Mouse (Mus musculus) midbrain, embryonic 14.5 days (tissue): Measurements from ENCODE around the gene Dhrs3. TPM values are rescaled to one million over a fixed set of nuclear protein-coding genes. Genes with fewer than 3 reads are reported as not detected.

Source experiments
- ATAC-seq: fragments of 200-750 bp; cut with Nextera tagmentation; 2 replicates; pipeline ENCODE4 v1.8.0; 2017; ENCODE audit warnings: moderate number of reproducible peaks, moderate library complexity; ENCODE audit not compliant: low FRiP score, low TSS enrichment
- DNase-seq: peaks from one replicate; pipeline ENCODE4 v3.0.0-alpha.2; 2015
- H3K27ac ChIP-seq: fragments of 300-500 bp; sonication (generic); replicated peaks from 2 replicates; pipeline ENCODE4 v1.5.1; 2014; ENCODE audit warnings: mild to moderate bottlenecking, low read depth, low read length, moderate library complexity
- H3K27me3 ChIP-seq: fragments of 300-500 bp; sonication (generic); 2 replicates; pipeline ENCODE4 v1.6.1; 2014; ENCODE audit warnings: low read length, control low read depth, mixed read lengths; ENCODE audit not compliant: control insufficient read depth, insufficient read depth
- H3K36me3 ChIP-seq: fragments of 300-500 bp; sonication (generic); 2 replicates; pipeline ENCODE4 v1.6.1; 2014; ENCODE audit warnings: low read length, control low read depth; ENCODE audit not compliant: control insufficient read depth, insufficient read depth
- H3K4me1 ChIP-seq: fragments of 300-500 bp; sonication (generic); 2 replicates; pipeline ENCODE4 v1.6.1; 2014; ENCODE audit warnings: mild to moderate bottlenecking, antibody characterized with exemption, low read length, control low read depth; ENCODE audit not compliant: control insufficient read depth, insufficient read depth
- H3K4me2 ChIP-seq: fragments of 300-500 bp; sonication (generic); 2 replicates; pipeline ENCODE4 v1.6.1; 2014; ENCODE audit warnings: mild to moderate bottlenecking, low read length, moderate library complexity
- H3K4me3 ChIP-seq: fragments of 300-500 bp; sonication (generic); replicated peaks from 2 replicates; pipeline ENCODE4 v1.5.1; 2014; ENCODE audit warnings: low read depth, low read length
- H3K9ac ChIP-seq: fragments of 300-500 bp; sonication (generic); replicated peaks from 2 replicates; pipeline ENCODE4 v1.6.1; 2014; ENCODE audit warnings: mild to moderate bottlenecking, low read length, moderate library complexity
- H3K9me3 ChIP-seq: fragments of 300-500 bp; sonication (generic); 2 replicates; pipeline ENCODE4 v1.6.1; 2016; ENCODE audit warnings: low read length, control low read depth, mixed read lengths; ENCODE audit not compliant: control insufficient read depth
- WGBS: fragments of 180-500 bp; shearing (Covaris S2); extraction: QIAGEN DNeasy Blood & Tissue Kit; methylation state at CpG from one replicate; pipeline ENCODE4 v1.1.7; 2014; 5-methylcytosine and 5-hydroxymethylcytosine counted together
- polyA plus RNA-seq: library from polyadenylated mRNA; unstranded; fragments of >200 nt; fragmentation: Nextera tagmentation; extraction: Ambion mirVana; gene quantifications from 2 replicates; pipeline ENCODE4 v1.2.1, GENCODE M21; 2014

Gene Dhrs3
- polyA plus RNA-seq, 1 experiment from 2014 or later = 51.6 TPM

- ATAC-seq (no peak), DNase-seq (no peak)
- 93% methylated on average over 7 of the region's 7 CpGs for WGBS
- H3K9me3 ChIP-seq = no peaks in the 10 kb centered on the region
- H3K9ac ChIP-seq = no peak overlapping the region
- H3K4me1 ChIP-seq = no peaks in the 10 kb centered on the region
- H3K4me3 ChIP-seq = no peak overlapping the region
- H3K27ac ChIP-seq = no peak overlapping the region
- no peaks in the 10 kb centered on the region for H3K27me3 ChIP-seq
- no peaks in the 10 kb centered on the region for H3K36me3 ChIP-seq
- no peak overlapping the region for H3K4me2 ChIP-seq
Measured at GRCm38 (mm10) chr4:144951859-144952258, 59.2 kb downstream of the Dhrs3 start.

- Histone ChIP-seq H3K27me3 (no peaks in the 10 kb centered on the region), H3K36me3 (no peaks in the 10 kb centered on the region), H3K9ac (no peak overlapping the region), H3K4me2 (no peak overlapping the region), H3K4me1 (no peaks in the 10 kb centered on the region), H3K9me3 (no peaks in the 10 kb centered on the region), H3K4me3 (no peak overlapping the region), H3K27ac (no peak overlapping the region)
- ATAC-seq (no peak), DNase-seq (no peak)
- WGBS = 95% methylated on average over 1 of the region's 1 CpGs
Measured at GRCm38 (mm10) chr4:144953421-144953820, 60.8 kb downstream of the Dhrs3 start.

- WGBS = 94% methylated on average over 1 of the region's 1 CpGs
- ATAC-seq = no peak
Measured at GRCm38 (mm10) chr4:144955863-144956262, 63.2 kb downstream of the Dhrs3 start.

GRCm38 (mm10) chr4:144956293-144956692, 63.7 kb downstream of the Dhrs3 start:
- Histone ChIP-seq H3K36me3 (no peaks in the 10 kb centered on the region), H3K4me1 (no peaks in the 10 kb centered on the region), H3K27me3 (no peaks in the 10 kb centered on the region), H3K9ac (no peak overlapping the region), H3K4me3 (no peak overlapping the region), H3K27ac (no peak overlapping the region), H3K9me3 (no peaks in the 10 kb centered on the region), H3K4me2 (no peak overlapping the region)
- ATAC-seq = no peak
- WGBS = 86% methylated on average over 1 of the region's 1 CpGs
- DNase-seq = no peak

More at GRCm38 (mm10) chr4:144955863-144956262, 63.2 kb downstream of the Dhrs3 start:
- Histone ChIP-seq H3K4me3 (no peak overlapping the region), H3K27me3 (no peaks in the 10 kb centered on the region), H3K9me3 (no peaks in the 10 kb centered on the region), H3K36me3 (no peaks in the 10 kb centered on the region), H3K27ac (no peak overlapping the region), H3K9ac (no peak overlapping the region), H3K4me2 (no peak overlapping the region), H3K4me1 (no peaks in the 10 kb centered on the region)
- DNase-seq = no peak

GRCm38 (mm10) chr4:144957186-144957585, 64.6 kb downstream of the Dhrs3 start:
- ATAC-seq = no peak
- WGBS = 80% methylated on average over 4 of the region's 4 CpGs
- Histone ChIP-seq H3K9me3 (no peaks in the 10 kb centered on the region), H3K27ac (no peak overlapping the region), H3K4me1 (no peaks in the 10 kb centered on the region), H3K4me3 (no peak overlapping the region), H3K4me2 (no peak overlapping the region), H3K27me3 (no peaks in the 10 kb centered on the region), H3K36me3 (no peaks in the 10 kb centered on the region), H3K9ac (no peak overlapping the region)
- DNase-seq = no peak

GRCm38 (mm10) chr4:144957721-144958120, 65.1 kb downstream of the Dhrs3 start:
- H3K9me3 ChIP-seq = no peaks in the 10 kb centered on the region
- no peak overlapping the region for H3K4me3 ChIP-seq
- no peak overlapping the region for H3K4me2 ChIP-seq
- no peak overlapping the region for H3K9ac ChIP-seq
- 87% methylated on average over 2 of the region's 2 CpGs for WGBS
- H3K4me1 ChIP-seq = no peaks in the 10 kb centered on the region
- no peak overlapping the region for H3K27ac ChIP-seq
- DNase-seq (no peak), ATAC-seq (no peak)
- no peaks in the 10 kb centered on the region for H3K27me3 ChIP-seq
- H3K36me3 ChIP-seq = no peaks in the 10 kb centered on the region

GRCm38 (mm10) chr4:144960188-144960904, 67.7 kb downstream of the Dhrs3 start:
- DNase-seq (no peak), ATAC-seq (no peak)
- Histone ChIP-seq H3K36me3 (no peaks in the 10 kb centered on the region), H3K27ac (no peak overlapping the region), H3K27me3 (no peaks in the 10 kb centered on the region), H3K4me3 (no peak overlapping the region), H3K4me2 (no peak overlapping the region), H3K9ac (no peak overlapping the region), H3K9me3 (no peaks in the 10 kb centered on the region), H3K4me1 (no peaks in the 10 kb centered on the region)
- WGBS = 67% methylated on average over 8 of the region's 8 CpGs

- Histone ChIP-seq H3K4me1 (no peaks in the 10 kb centered on the region), H3K4me3 (no peak overlapping the region), H3K27me3 (no peaks in the 10 kb centered on the region), H3K36me3 (no peaks in the 10 kb centered on the region), H3K9ac (no peak overlapping the region), H3K27ac (no peak overlapping the region), H3K4me2 (no peak overlapping the region), H3K9me3 (no peaks in the 10 kb centered on the region)
- no peak for DNase-seq
- no peak for ATAC-seq
- WGBS = 77% methylated on average over 4 of the region's 4 CpGs
Measured at GRCm38 (mm10) chr4:144961232-144961631, 68.6 kb downstream of the Dhrs3 start.

GRCm38 (mm10) chr4:144961696-144962095, 69.1 kb downstream of the Dhrs3 start:
- DNase-seq = no peak
- Histone ChIP-seq H3K4me2 (no peak overlapping the region), H3K27me3 (no peaks in the 10 kb centered on the region), H3K4me3 (no peak overlapping the region), H3K4me1 (no peaks in the 10 kb centered on the region), H3K36me3 (no peaks in the 10 kb centered on the region), H3K9ac (no peak overlapping the region), H3K27ac (no peak overlapping the region), H3K9me3 (no peaks in the 10 kb centered on the region)
- 70% methylated on average over 3 of the region's 3 CpGs for WGBS
- no peak for ATAC-seq
